Mouse (Mus musculus): ENCODE measurements around the gene Naa50. TPM values are rescaled to one million over a fixed set of nuclear protein-coding genes. Genes with fewer than 3 reads are reported as not detected.

Gene Naa50
- 22.0 and 24.9 TPM in 2 replicates for polyA plus RNA-seq (2012; rRNA removed)

DNA sequence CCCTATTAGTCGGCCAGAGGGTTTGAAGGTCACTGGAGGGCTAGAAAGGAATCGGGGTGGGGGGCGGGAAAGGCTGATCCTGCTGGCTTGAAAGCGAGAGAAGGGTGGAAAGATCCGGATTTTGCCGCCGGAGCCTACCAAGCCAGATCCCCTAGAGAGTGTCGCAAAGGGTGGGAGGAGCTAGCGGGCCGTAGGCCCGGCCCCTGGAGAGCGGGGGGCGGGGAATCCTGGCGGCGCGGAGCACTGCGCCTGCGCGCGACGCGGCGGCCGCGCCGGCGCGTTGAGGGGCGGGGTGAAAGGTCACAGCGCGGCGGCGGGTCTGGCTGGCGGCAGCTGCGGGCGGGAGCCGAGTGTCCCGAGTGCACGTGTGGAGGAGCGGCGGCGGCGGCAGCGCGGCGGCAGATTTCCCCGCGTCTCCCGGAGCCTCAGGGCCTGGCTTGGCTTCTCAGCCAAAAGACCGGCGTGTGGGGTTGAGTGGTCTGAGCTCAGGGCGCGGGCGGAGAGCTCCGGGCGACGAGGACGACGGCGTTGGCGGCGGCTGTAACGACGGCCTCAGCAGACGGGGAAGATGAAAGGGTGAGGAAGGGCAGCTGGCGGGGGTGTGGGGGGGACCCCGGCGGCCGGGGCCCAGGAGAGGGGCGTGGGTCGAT is at the start of gene Naa50, which contains the start of gene Atp6v1a:
Gene Naa50 (plus strand): TSS at position 295 of the 650 bp plus-strand sequence.
Gene Atp6v1a (minus strand): TSS at position 170 of the 650 bp plus-strand sequence.

DNA sequence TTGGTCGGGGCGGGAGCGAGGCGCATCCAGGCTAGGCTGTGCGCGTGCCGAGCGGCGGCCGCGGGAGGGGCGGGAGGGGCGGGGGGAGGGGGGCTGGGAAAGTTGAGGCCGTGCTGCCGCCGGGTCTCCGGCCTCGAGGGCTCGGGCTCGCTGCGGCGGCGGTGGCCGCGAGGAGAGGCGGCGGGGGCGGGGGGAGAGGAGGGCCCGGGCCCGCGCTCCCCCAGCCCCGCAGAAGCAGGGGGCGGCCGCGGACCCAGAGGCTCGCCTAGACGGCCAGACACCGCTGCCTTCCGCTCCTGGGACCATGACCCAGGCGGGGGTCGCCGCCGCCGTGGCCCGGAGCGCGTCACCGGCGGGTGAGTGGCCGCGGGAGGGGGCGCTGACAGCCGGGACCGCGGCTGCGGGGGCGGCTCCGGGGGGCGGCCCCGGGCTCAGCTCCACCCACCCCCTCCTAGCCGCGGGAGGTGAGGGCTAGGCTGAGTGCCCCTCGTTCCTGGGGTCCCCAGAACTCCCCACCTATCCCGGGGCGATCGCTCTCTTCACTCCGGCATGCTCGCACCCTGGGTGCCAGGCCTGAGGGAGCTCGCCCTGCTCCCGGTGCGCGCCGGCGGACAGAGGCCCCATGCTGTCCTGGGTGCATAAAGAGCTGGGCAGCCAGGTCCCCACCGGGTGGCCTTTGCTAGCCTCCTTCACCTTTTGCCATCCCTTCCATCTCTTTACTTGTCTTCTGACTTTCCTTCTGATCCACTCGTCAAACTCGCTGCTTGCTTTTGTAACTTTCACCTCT is 33.7 kb downstream of the Naa50 start, which contains the start of gene Usf3:
Gene Usf3 (plus strand): TSS at position 92 of the 787 bp plus-strand sequence.

Other genes starting within 250 kb of the Naa50 start
- gene Qtrt2, start 213.0 kb upstream of the Naa50 start, polyA plus RNA-seq (2012; rRNA removed), result 9.4 and 11.5 TPM in 2 replicates
- 0.24 and 0.33 TPM in 2 replicates for gene Zdhhc23, start 160.0 kb upstream of the Naa50 start, polyA plus RNA-seq (2012; rRNA removed)
- 1.7 and 1.9 TPM in 2 replicates for gene Gramd1c, start 76.5 kb upstream of the Naa50 start, polyA plus RNA-seq (2012; rRNA removed)
- gene Atp6v1a, start 125 bp upstream of the Naa50 start, polyA plus RNA-seq (2012; rRNA removed), result 11.7 and 14.3 TPM in 2 replicates
- gene Usf3, start 33.4 kb downstream of the Naa50 start, polyA plus RNA-seq (2012; rRNA removed), result 3.7 and 4.7 TPM in 2 replicates
- 0.01 TPM in 1 of 2 replicates, not detected in the other for gene Sidt1, start 193.4 kb downstream of the Naa50 start, polyA plus RNA-seq (2012; rRNA removed)
- gene Spice1, start 207.3 kb downstream of the Naa50 start, polyA plus RNA-seq (2012; rRNA removed), result 6.8 and 8.8 TPM in 2 replicates